Mouse (Mus musculus) heart, adult 11 months (tissue): ENCODE measurements around the gene Itfg2.

Source experiments
- DNase-seq: peaks from one replicate; pipeline ENCODE4 v3.0.0; 2022

The Itfg2 gene

GRCm38 (mm10) chr6:128424269-128425019, at the start of gene Itfg2:
Gene Itfg2 (minus strand): TSS chr6:128424931.
- DNase-seq, result peak; percentile 100

GRCm38 (mm10) chr6:128474112-128474511, 49.4 kb upstream of the Itfg2 start:
- DNase-seq, result peak; percentile 66

DNA sequence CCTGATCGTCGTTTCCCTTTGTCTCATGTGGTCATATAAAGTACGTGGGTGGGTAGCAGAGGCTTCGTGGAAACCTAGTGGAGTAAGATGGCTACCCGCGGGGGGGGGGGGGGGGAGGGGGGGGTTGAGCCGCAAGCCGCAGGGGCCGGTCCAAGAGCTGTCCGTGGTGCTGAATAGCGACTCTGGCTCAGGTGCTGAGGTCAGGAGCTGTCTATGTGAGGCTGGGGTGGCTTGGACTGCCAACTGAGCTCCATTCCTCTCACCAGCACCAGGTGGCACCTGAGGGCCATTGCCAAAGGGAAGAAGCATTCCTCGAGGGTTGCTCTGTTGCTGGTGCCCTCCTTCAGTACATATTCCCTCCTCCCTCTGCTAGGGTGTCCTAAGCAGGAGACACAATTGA, 44.7 kb upstream of the Itfg2 start:
- peak; percentile 82 for DNase-seq

DNA sequence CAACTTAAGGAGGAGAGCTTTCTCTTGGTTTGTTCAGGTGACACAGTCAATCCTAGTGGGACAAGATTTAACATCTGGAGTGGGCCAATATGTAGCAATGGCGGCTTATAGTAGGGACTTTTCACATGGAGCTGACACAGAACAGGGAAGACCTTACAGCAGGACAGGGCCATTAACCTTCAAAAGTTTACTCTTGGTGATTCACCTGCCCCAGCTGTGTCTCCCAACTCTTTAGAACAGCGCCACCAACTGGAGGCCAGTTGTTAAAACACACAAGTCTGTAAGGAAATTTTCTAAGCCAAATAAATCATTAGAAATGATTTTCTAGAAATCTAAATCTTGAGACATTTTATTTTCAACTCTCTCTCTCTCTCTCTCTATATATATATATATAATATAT, 42.6 kb upstream of the Itfg2 start:
- DNase-seq, result peak; percentile 7

- no peak for DNase-seq
Measured at GRCm38 (mm10) chr6:128466563-128466962, 41.8 kb upstream of the Itfg2 start.

DNA sequence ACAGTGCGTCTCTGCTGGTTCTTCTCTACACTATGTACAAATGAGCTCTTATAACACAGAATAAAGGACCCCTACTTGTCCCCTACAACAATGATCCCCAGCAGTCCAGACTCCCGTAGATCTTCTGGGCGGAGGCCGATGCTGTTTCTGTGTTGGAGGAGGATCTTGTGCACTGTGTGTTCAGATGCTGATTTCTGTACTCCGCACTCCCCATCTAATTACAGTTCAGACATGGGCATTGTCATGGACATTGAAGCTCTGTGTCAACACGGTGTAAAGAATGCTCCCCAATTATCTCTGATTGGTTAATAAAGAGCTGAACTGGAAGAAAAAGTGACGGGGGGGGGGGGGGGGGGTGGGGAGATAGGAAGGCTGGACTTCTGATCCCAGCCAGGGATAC, 41.3 kb upstream of the Itfg2 start:
- peak; percentile 48 for DNase-seq

GRCm38 (mm10) chr6:128464996-128465395, 40.3 kb upstream of the Itfg2 start:
- peak; percentile 51 for DNase-seq

DNA sequence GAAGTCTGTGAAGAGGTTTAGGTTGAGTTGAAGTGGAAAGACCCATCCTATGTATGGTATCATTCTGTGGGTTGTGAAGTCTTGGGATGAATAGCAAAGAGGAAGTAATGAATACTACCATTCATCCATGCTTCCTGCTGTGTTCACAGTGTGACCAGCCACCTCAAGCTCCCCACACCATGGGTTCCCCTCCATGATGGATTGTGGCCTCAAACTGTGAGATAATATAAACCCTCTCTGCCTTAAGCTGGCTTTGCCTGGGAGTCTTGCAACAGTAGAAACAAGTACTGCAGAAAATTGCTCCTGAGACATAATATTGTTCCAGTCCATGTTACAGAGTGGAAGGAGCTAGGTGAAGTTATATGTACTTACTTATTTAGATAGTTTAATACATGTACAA, 36.9 kb upstream of the Itfg2 start:
- DNase-seq, result peak; percentile 64

GRCm38 (mm10) chr6:128460729-128461503, 36.2 kb upstream of the Itfg2 start:
- DNase-seq, result peak; percentile 12

- peak; percentile 33 for DNase-seq
Measured at GRCm38 (mm10) chr6:128460321-128460720, 35.6 kb upstream of the Itfg2 start.

GRCm38 (mm10) chr6:128457186-128457585, 32.5 kb upstream of the Itfg2 start:
- peak; percentile 60 for DNase-seq

DNA sequence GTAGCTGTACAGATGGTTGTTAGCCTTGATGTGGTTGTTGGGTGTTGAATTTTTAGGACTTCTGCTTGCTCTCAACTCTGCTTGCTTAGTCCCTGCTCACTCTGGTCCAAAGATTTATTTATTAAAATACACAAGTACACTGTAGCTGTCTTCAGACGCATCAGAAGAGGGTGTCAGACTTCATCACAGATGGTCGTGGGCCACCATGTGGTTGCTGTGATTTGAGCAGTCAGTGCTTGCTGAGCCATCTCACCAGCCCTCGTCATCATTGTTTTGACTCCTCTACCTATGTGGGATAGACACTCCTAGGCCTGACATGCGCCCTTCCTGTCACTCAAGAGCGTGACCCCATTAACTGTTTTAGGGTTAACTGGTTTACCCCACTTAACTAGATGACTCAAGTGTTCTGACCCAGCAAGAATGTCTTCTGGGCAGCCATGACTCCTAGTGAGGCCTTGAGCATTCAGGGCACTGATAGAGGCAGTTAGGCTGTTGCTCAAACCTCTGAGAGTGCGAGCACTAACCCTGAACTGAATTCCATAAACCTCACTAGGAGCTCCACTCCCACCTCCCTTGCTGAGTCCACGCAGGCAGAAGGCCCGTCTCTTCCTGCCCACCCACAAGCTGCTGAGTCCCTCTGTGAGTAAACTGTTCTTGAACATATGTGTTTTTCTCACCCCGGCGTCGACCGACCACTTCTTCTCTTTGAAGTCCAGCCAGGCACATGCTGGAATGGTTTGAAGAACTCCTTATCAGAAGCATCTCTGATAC, 31.3 kb upstream of the Itfg2 start:
- DNase-seq, result peak; percentile 73

GRCm38 (mm10) chr6:128447063-128447462, 22.3 kb upstream of the Itfg2 start:
- DNase-seq, result no peak

DNA sequence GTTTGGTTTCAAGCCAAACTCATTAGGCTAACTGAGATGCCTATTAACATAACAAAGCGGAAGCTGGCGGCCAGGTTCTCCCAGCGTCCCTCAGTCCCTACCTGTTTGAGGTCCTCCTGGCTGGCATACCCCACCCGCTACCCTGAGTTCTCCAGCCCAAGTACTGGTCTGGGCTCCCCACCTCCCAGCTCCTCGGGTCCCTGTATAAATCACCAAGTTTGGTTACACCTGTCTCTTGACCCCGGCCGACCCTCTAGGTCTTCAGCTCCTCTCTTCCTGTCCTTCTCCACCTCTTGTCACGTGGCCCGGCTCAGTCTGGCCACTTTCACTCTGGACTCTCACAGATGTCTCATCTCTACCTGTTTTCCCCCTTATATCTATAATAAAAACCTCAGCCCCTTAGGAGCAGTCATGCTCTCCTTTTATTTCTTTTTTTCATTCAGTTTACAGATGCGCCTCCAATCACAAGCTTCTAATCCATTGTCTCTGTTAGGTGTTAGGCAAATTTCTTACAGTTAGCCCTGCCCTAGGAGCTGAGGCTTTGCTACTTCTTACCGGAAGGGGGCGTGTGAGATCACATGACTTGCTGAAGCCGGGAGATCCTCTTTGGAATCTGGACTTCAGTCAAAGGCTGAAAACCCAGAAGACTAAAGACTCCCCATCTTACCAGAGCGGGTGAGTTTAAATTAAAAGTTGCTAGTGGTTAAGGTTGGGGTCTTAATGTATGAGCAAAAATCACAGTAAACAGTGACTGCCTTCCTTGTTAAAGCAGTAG, 21.2 kb upstream of the Itfg2 start:
- DNase-seq, result peak; percentile 96

- DNase-seq, result no peak
Measured at GRCm38 (mm10) chr6:128440238-128440637, 15.5 kb upstream of the Itfg2 start.

GRCm38 (mm10) chr6:128438871-128439341, 14.2 kb upstream of the Itfg2 start:
- peak; percentile 93 for DNase-seq

GRCm38 (mm10) chr6:128438317-128438870, 13.7 kb upstream of the Itfg2 start, which contains the start of gene Fkbp4:
Gene Fkbp4 (minus strand): TSS chr6:128438677.
- DNase-seq, result peak; percentile 100

GRCm38 (mm10) chr6:128437731-128438316, 13.1 kb upstream of the Itfg2 start:
- peak; percentile 98 for DNase-seq

- DNase-seq, result no peak
Measured at GRCm38 (mm10) chr6:128437288-128437687, 12.6 kb upstream of the Itfg2 start.

DNA sequence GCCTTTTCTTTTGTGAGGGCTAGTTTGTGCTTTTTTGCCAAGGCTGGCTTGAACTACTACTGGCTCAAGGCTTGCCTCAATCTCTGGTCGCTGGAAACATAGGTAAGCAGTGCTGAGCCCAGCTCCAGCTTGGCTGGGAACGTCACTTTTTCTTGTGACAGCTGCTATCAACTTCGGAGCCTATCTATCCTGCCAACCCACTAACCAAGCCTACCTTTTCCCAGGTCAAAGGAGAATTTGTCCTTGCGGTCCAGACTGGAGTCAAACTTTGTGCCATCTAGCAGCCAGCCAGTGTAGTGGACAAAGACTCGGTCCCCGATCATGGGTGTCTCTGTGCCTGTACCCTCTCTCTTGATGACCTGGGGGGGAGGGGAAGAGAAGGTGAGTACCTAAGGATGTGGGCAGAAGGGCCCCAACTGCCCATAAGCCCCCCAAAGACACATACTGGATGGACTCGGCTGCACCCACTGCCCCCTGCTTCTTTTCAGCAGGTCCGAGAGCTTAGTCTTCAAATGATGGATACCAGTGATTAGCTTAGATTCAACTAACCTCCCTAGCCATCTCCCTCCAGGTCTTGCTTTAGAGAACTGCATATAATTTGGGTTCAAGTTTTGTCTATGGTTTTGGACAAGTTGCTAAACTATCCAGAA, 11.8 kb upstream of the Itfg2 start:
- DNase-seq, result peak; percentile 93

DNA sequence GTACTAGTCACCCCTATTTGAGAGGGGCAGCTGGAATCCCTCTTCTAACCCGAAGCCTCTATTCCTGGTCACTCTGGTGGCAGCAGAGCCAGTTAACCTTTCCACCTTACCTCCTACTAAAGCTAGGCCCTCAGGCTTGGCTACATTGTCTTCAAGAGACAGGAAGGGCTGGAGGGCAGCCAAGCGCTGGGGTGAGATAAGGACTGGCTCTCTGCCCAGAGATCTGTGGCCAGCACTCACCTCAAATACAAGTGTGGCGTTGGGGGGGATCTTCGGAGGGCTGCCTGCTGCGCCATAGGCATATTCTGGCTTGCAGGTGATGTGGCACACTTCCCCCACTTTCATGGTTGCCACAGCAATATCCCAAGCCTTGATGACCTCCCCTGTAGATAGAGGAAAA, 10.7 kb upstream of the Itfg2 start:
- DNase-seq, result peak; percentile 99
